Mouse (Mus musculus) hindbrain, postnatal 0 days (tissue): Measurements from ENCODE around the gene Ctso. TPM values are rescaled to one million over a fixed set of nuclear protein-coding genes. Genes with fewer than 3 reads are reported as not detected.

Experiments used
- ATAC-seq: fragments of 200-750 bp; cut with Nextera tagmentation; 2 replicates; pipeline ENCODE4 v1.8.0; 2017; ENCODE audit warnings: mild to moderate bottlenecking, moderate TSS enrichment, moderate library complexity
- DNase-seq: peaks from one replicate; pipeline ENCODE4 v3.0.0-alpha.2; 2015; ENCODE audit warnings: low spot score
- H3K27ac ChIP-seq: fragments of 300-500 bp; sonication (generic); 2 replicates; pipeline ENCODE4 v1.5.1; 2014; ENCODE audit warnings: mild to moderate bottlenecking
- H3K27me3 ChIP-seq: fragments of 300-500 bp; sonication (generic); 2 replicates; pipeline ENCODE4 v1.6.1; 2014; ENCODE audit warnings: low read length, mixed read lengths; ENCODE audit not compliant: insufficient read depth
- H3K36me3 ChIP-seq: fragments of 300-500 bp; sonication (generic); 2 replicates; pipeline ENCODE4 v1.6.1; 2014; ENCODE audit warnings: low read length, mixed read lengths; ENCODE audit not compliant: insufficient read depth
- H3K4me1 ChIP-seq: fragments of 300-500 bp; sonication (generic); 2 replicates; pipeline ENCODE4 v1.6.1; 2014; ENCODE audit warnings: antibody characterized with exemption, low read length, mixed read lengths; ENCODE audit not compliant: insufficient read depth
- H3K4me2 ChIP-seq: fragments of 300-500 bp; sonication (generic); 2 replicates; pipeline ENCODE4 v1.6.1; 2014; ENCODE audit warnings: low read depth, mild to moderate bottlenecking, low read length, moderate library complexity, mixed read lengths
- H3K4me3 ChIP-seq: fragments of 300-500 bp; sonication (generic); 2 replicates; pipeline ENCODE4 v1.5.1; 2014; ENCODE audit warnings: low read length
- H3K9ac ChIP-seq: fragments of 300-500 bp; sonication (generic); replicated peaks from 2 replicates; pipeline ENCODE4 v1.6.1; 2014; ENCODE audit warnings: mild to moderate bottlenecking, low read length, moderate library complexity, mixed read lengths
- H3K9me3 ChIP-seq: fragments of 300-500 bp; sonication (generic); 2 replicates; pipeline ENCODE4 v1.6.1; 2016; ENCODE audit warnings: low read length, mixed read lengths
- CTCF ChIP-seq: IDR thresholded peaks from 2 replicates; pipeline ENCODE4 v1.5.1; 2016; ENCODE audit warnings: antibody characterized with exemption, control low read depth, low read depth
- WGBS: fragments of 180-500 bp; shearing (Covaris S2); extraction: QIAGEN DNeasy Blood & Tissue Kit; methylation state at CpG from one replicate; pipeline ENCODE4 v1.1.7; 2014; 5-methylcytosine and 5-hydroxymethylcytosine counted together
- polyA plus RNA-seq: library from polyadenylated mRNA; unstranded; fragments of >200 nt; fragmentation: Nextera tagmentation; extraction: Ambion mirVana; gene quantifications from 2 replicates; pipeline ENCODE4 v1.2.1, GENCODE M21; 2015
- total RNA-seq: library from RNA; depleted of rRNA; stranded (reverse); fragments of >200 nt; gene quantifications from 2 replicates; pipeline ENCODE4 v1.2.3, GENCODE M21; 2014

Gene Ctso
- total and polyA plus RNA-seq, 2 experiments from 2014 or later = 15.4 to 23.6 TPM

- H3K4me2 ChIP-seq = no peak overlapping the region
- H3K9me3 ChIP-seq = no peaks in the 10 kb centered on the region
- H3K27me3 ChIP-seq = no peaks in the 10 kb centered on the region
- DNase-seq = no peak
- no peaks in the 10 kb centered on the region for H3K36me3 ChIP-seq
- TF ChIP-seq CTCF = no peak
- no peak for ATAC-seq
- H3K27ac ChIP-seq = no peak overlapping the region
- no peak overlapping the region for H3K9ac ChIP-seq
- H3K4me1 ChIP-seq = 0 out of 2 replicates have a peak, but pooled peaks cover 3% of the 10 kb centered on the region
- WGBS = 100% methylated on average over 1 of the region's 1 CpGs
- no peak overlapping the region for H3K4me3 ChIP-seq
Observed at GRCm38 (mm10) chr3:81929073-81929472, 3.3 kb upstream of the Ctso start.

DNA sequence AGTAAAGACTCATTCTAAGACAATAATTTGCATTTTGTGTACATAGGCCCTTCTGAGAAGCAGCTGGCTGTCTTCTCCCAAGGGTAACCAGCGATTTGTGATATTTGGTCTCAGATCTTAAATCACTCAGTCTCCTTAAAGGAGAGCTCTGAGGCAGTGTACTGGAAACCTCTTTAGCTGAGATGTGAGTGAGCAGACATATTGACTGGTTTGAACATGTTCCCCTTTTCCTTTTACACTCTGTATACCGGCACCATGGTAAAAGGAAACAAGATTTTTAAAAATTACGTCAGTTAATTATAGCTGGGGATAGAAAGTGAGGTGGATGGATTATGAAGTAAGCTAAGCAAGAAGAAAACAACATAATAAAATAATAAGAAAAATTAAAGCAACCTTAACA, 706 bp upstream of the Ctso start:
- no peak overlapping the region for H3K9ac ChIP-seq
- H3K4me1 ChIP-seq = 0 out of 2 replicates have a peak, but pooled peaks cover 3% of the 10 kb centered on the region
- DNase-seq = no peak
- no peaks in the 10 kb centered on the region for H3K27me3 ChIP-seq
- H3K36me3 ChIP-seq = no peaks in the 10 kb centered on the region
- H3K4me2 ChIP-seq = peak overlapping the region; percentile 66; the same call in 1 of the 2 replicates
- no peak overlapping the region for H3K4me3 ChIP-seq
- no peak for TF ChIP-seq CTCF
- no peak for ATAC-seq
- H3K27ac ChIP-seq = no peak overlapping the region
- 45% methylated on average over 3 of the region's 3 CpGs for WGBS
- no peaks in the 10 kb centered on the region for H3K9me3 ChIP-seq

GRCm38 (mm10) chr3:81933348-81933747, 947 bp downstream of the Ctso start:
- WGBS = 81% methylated on average over 4 of the region's 4 CpGs
- peak overlapping the region; percentile 66 for H3K4me2 ChIP-seq
- H3K9me3 ChIP-seq = no peaks in the 10 kb centered on the region
- no peak for TF ChIP-seq CTCF
- H3K36me3 ChIP-seq = no peaks in the 10 kb centered on the region
- no peak overlapping the region for H3K9ac ChIP-seq
- 0 out of 2 replicates have a peak, but pooled peaks cover 3% of the 10 kb centered on the region for H3K4me1 ChIP-seq
- no peak for DNase-seq
- H3K4me3 ChIP-seq = no peak overlapping the region
- H3K27ac ChIP-seq = no peak overlapping the region
- ATAC-seq = no peak
- H3K27me3 ChIP-seq = no peaks in the 10 kb centered on the region

DNA sequence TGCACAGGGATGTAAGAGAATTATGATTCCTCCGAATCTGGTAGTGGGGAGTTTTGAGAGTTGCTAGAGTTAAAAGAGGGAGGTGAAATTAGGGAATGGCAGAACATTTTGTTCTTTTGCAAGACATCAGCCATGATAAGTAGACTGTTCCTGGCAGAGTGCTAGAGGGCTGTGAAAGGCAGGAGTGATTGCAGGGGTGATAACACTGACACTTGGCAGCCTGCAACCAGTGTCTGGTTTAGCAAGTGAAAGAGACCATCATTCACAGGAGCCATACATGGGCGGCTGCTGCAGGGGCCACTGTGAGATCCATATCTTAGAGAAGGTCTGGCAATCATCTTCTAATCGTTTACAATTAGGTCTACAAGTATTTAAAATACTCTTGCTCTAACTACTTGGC, 6.5 kb downstream of the Ctso start:
- DNase-seq (no peak), ATAC-seq (no peak)
- Histone ChIP-seq H3K27me3 (no peaks in the 10 kb centered on the region), H3K4me3 (no peak overlapping the region), H3K36me3 (no peaks in the 10 kb centered on the region), H3K4me1 (no peaks in the 10 kb centered on the region), H3K27ac (no peak overlapping the region), H3K4me2 (no peak overlapping the region), H3K9me3 (no peaks in the 10 kb centered on the region), H3K9ac (no peak overlapping the region)
- 76% methylated on average over 3 of the region's 3 CpGs for WGBS
- no peak for TF ChIP-seq CTCF

GRCm38 (mm10) chr3:81942341-81942740, 9.9 kb downstream of the Ctso start:
- TF ChIP-seq CTCF = no peak
- H3K9ac ChIP-seq = no peak overlapping the region
- no peaks in the 10 kb centered on the region for H3K4me1 ChIP-seq
- no peaks in the 10 kb centered on the region for H3K36me3 ChIP-seq
- DNase-seq (no peak), ATAC-seq (no peak)
- 95% methylated on average over 3 of the region's 3 CpGs for WGBS
- H3K27ac ChIP-seq = no peak overlapping the region
- H3K9me3 ChIP-seq = no peaks in the 10 kb centered on the region
- H3K27me3 ChIP-seq = no peaks in the 10 kb centered on the region
- no peak overlapping the region for H3K4me2 ChIP-seq
- H3K4me3 ChIP-seq = no peak overlapping the region

DNA sequence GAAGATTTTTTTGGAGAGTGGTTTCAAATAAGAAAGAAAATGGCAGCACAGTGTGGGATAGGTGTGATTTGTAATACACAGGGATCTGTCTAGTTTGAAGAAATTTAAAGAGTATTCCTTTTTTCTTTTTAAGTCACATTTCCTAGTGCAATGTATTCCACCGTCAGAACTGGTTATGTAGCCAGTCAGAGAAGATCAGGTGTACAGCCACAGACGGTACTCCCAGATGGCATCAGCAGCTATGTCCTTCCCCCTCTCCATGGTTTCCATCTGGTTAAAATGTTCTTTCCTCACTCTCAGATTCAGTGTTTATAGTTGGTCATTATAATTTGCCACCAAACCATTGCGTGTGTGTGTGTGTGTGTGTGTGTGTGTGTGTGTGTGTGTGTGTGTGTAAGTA, 10.7 kb downstream of the Ctso start:
- ATAC-seq (no peak), DNase-seq (no peak)
- H3K4me1 ChIP-seq = no peaks in the 10 kb centered on the region
- 93% methylated on average over 3 of the region's 3 CpGs for WGBS
- no peak overlapping the region for H3K27ac ChIP-seq
- no peak overlapping the region for H3K4me3 ChIP-seq
- no peak for TF ChIP-seq CTCF
- H3K27me3 ChIP-seq = no peaks in the 10 kb centered on the region
- no peaks in the 10 kb centered on the region for H3K9me3 ChIP-seq
- H3K9ac ChIP-seq = no peak overlapping the region
- no peak overlapping the region for H3K4me2 ChIP-seq
- H3K36me3 ChIP-seq = no peaks in the 10 kb centered on the region

GRCm38 (mm10) chr3:81944851-81945393, 12.5 kb downstream of the Ctso start:
- Histone ChIP-seq H3K9ac (no peak overlapping the region), H3K4me2 (no peak overlapping the region), H3K4me3 (no peak overlapping the region), H3K4me1 (no peaks in the 10 kb centered on the region), H3K36me3 (no peaks in the 10 kb centered on the region), H3K27me3 (no peaks in the 10 kb centered on the region), H3K9me3 (no peaks in the 10 kb centered on the region), H3K27ac (no peak overlapping the region)
- TF ChIP-seq CTCF = no peak
- no peak for DNase-seq
- no peak for ATAC-seq
- 90% methylated on average over 7 of the region's 7 CpGs for WGBS
